Mouse (Mus musculus) adrenal gland, postnatal 25 days (tissue): ENCODE results near the gene Serpine2. TPM values are rescaled to one million over a fixed set of nuclear protein-coding genes. Genes with fewer than 3 reads are reported as not detected.

Experiments used
- DNase-seq: peaks from one replicate; pipeline ENCODE4 v3.0.0; 2021; ENCODE audit warnings: mixed read lengths
- total RNA-seq: library from RNA; stranded (reverse); gene quantifications from 2 replicates; pipeline ENCODE4 v1.2.3, GENCODE M21; 2021

Gene Serpine2
- total RNA-seq, 1 experiment from 2014 or later = 5.9 TPM

DNA sequence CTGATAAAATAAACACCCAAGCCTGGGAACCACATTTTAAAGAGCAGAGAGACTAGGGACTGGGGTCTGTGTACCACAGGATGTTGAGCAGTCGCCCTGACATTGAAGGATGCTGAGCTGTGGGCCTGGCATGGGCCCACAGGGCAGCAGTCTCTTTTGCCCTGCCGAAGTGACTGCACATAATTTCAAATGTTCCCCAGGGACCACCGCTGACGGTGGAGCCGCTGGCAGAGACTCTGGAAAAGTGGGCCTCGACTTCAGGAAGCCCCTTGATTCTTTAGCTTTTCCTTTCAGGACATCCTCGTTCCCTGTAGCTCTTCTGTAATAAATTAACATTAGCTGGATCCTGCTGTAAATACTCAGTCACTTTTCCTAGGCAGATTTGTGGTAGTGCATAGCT, 103.8 kb downstream of the Serpine2 start:
- no peak for DNase-seq

DNA sequence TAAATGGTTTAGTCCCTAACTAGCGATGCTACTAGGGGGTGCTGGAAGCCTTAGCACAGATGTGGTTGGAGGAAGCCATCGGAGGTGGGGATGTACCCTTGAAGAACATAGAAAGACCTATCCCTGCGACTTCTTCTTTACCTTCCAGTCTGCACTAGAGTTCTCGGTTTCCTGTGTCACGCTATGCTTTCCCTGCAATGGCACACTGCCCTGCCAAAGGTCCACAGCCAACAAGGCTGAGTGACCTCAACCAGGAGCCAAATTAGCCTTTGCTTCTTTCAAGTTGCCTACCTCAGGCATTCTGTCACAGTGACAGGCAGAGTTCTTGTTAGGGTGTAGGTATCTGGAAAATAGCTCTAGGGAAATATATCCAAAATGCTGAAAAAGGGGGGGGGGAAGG, 104.6 kb downstream of the Serpine2 start:
- DNase-seq = no peak

DNA sequence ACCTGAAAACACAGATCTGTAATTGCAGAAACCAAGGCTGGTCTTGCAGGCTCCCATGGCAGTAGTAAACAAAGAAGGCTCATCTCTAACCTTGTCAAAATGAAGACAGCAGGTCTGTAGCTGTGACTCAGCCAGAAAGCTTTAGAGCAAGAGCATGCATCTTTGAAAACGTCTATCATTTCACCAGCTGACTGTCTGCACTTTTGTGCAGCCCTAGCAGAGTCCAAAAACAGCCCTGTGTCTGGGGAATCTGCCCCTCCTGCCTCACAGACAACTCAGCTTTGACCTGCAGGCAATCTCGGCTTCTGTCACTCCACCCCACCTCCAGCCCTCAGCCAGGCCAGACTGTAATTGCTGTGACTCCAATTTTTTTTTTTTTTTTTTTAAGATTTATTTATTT, 105.6 kb downstream of the Serpine2 start:
- DNase-seq = no peak

DNA sequence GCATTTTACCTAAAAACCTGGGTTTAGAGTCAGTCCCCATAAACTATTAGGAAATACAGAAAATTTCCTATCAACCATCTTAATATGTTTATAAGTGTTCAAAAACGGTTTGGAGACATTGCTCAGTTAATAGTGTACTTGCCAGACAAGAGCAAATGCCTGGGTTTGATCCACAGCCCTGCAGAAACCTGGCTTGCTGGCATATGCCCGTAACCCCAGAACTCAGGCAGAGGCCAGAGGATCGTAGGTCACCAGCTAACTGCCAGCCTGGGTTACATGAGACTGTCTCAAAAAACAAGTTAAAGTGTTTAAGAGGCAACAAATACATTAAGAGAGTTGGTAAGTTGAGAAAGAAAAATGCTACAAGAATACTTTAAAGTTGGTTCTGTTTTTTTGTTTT, 106.0 kb downstream of the Serpine2 start:
- DNase-seq = no peak

DNA sequence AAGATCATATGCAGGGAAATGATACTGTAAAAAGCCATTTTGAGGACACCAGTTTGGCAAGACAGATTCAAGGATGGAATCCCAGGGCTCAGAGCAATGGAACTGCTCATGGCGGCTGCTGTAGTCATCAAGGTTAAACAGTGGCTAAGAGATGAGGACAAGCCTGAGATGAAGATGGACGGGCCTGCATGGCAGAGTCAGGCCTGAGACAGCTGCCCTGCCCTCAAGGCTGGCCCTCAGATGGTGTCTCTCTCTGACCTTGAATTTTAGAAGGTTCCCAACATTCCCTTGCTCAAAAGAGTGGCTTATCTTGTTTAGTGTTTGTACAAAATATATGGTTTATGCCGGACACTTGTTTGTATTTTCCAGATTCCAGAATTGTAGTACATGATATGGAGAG, 107.5 kb downstream of the Serpine2 start:
- no peak for DNase-seq

DNA sequence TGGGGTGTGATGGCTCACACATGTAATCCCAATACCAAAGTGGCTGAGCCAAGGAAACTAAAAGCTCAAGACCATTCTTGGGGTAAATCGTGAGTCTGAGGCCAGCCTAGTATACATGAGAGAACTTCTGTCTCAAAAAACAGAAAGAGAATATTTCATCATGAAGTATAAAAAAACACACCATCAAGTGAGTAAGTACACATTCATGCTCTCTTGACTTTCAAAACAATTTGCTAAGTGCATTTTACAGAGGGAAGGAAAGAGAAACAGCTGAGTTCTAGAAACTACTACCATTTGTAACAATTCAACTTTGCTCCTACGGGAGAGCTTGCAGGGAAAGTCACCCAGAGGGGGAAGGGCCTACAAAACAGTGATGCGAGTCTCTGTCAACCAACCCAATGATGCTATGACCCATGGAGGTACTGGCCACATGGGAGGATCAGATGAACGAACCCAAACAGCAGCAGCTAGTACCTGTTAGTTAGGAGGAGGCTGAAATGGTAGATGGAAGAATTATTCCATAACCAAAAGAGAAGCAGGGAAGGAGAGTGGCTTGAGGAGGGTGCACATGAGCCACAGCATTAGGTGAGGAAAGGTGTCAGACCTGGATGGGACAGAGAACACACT, 108.2 kb downstream of the Serpine2 start:
- DNase-seq = no peak

DNA sequence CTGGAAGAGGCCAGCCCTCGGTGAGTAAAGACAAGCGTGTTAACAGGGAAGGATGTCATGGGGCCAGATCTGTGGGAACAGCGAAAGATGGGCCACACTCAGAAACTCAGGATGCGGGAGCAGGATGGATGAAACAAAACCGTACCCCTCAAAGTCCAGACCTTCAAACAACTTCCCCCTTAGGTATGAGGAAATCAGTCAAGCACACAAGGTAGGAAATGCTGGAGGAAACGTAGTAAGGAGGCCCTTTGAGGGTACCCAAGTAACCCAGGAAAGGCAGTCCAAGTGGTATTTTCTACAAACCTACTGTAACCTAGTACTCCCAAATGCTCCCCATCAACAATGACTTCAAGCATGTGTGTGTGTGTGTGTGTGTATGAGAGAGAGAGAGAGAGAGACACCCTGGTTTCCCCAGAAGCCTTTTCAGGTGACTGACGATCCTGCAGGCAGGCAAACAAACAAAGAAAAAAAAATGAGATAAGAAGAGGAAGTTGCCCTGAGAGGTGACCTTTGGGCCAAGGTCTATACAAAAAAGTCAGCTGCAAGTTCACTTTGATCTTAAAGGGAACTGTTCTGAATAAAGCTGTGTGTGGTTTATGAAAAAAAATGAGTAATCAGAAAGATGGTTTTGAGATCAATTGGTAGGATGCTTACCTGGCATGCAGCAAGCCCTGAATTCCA, 108.8 kb downstream of the Serpine2 start:
- no peak for DNase-seq

DNA sequence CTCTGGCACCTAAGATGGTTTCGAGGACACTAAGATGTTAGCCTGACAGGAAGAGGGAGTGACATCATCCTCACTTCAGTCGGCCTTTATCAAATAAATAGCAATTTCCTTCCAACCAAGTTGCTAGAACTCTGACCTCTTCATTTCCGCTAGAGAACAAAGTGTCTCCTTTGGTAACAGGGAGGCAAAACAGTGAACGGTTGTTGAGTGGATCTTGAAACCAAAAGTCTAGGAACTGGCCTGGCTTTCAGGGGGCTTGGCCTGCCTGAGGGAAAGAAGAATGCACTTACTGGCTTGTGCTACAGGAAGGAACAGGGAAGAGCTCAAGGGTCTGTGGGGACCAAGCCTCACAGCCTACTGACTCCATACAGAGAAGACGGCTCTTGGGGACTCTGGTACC, 109.8 kb downstream of the Serpine2 start:
- no peak for DNase-seq

DNA sequence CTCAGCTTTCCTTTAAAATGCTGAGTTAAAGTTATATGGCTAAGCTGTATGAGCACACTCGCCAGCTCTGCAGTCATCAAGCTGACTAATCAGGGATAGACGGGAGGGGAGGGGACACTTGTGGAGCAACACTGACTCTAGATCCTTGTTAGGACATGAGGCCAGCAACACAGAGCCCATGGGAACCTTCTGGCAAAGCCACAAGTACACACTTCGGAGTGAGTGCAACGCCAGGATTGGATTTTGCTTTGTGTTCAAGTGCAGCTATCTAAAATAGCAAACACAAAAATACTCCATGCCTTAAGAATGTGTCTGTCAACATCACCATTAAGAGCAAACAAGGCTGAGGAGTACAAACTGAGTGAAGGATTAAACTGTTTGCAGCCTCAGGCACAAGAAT, 114.9 kb downstream of the Serpine2 start:
- peak; percentile 31 for DNase-seq

Other genes starting within 250 kb of the Serpine2 start
- 0.85 TPM in 1 of 2 replicates, not detected in the other for gene Ap1s3, start 189.2 kb downstream of the Serpine2 start, total RNA-seq
- gene Mrpl44, start 85.2 kb downstream of the Serpine2 start, total RNA-seq = 48.4 and 59.6 TPM in 2 replicates
- 48.5 and 53.7 TPM in 2 replicates for gene Wdfy1, start 85.0 kb downstream of the Serpine2 start, total RNA-seq